Mouse (Mus musculus) lung, postnatal 0 days (tissue): ENCODE measurements around the gene Bbx. TPM values are rescaled to one million over a fixed set of nuclear protein-coding genes. Genes with fewer than 3 reads are reported as not detected.
A peak's percentile ranks its signal among the peaks of the same experiment; 100 is the strongest.

Experiments
- ATAC-seq: fragments of 200-750 bp; cut with Nextera tagmentation; 2 replicates; pipeline ENCODE4 v1.8.0; 2017; ENCODE audit warnings: moderate library complexity
- DNase-seq: peaks from one replicate; pipeline ENCODE4 v3.0.0-alpha.2; 2016; ENCODE audit warnings: low spot score
- H3K27ac ChIP-seq: fragments of 300-500 bp; sonication (generic); 2 replicates; pipeline ENCODE4 v1.5.1; 2014; ENCODE audit warnings: antibody characterized with exemption, mild to moderate bottlenecking, low read length, mixed read lengths
- H3K27me3 ChIP-seq: fragments of 300-500 bp; sonication (generic); replicated peaks from 2 replicates; pipeline ENCODE4 v1.6.1; 2014; ENCODE audit warnings: low read length, mixed read lengths; ENCODE audit not compliant: insufficient read depth
- H3K36me3 ChIP-seq: fragments of 300-500 bp; sonication (generic); 2 replicates; pipeline ENCODE4 v1.6.1; 2014; ENCODE audit warnings: low read length, mixed read lengths; ENCODE audit not compliant: insufficient read depth
- H3K4me1 ChIP-seq: fragments of 300-500 bp; sonication (generic); 2 replicates; pipeline ENCODE4 v1.6.1; 2014; ENCODE audit warnings: antibody characterized with exemption, low read depth, low read length, mixed read lengths; ENCODE audit not compliant: insufficient read depth
- H3K4me2 ChIP-seq: fragments of 300-500 bp; sonication (generic); replicated peaks from 2 replicates; pipeline ENCODE4 v1.6.1; 2014; ENCODE audit warnings: low read depth, mild to moderate bottlenecking, low read length, moderate library complexity, mixed read lengths
- H3K4me3 ChIP-seq: fragments of 300-500 bp; sonication (generic); 2 replicates; pipeline ENCODE4 v1.5.1; 2014; ENCODE audit warnings: low read depth, low read length
- H3K9ac ChIP-seq: fragments of 300-500 bp; sonication (generic); replicated peaks from 2 replicates; pipeline ENCODE4 v1.6.1; 2014; ENCODE audit warnings: low read depth, mild to moderate bottlenecking
- H3K9me3 ChIP-seq: fragments of 300-500 bp; sonication (generic); 2 replicates; pipeline ENCODE4 v1.6.1; 2016; ENCODE audit warnings: low read length, mixed read lengths
- CTCF ChIP-seq: IDR thresholded peaks from 2 replicates; pipeline ENCODE4 v1.5.1; 2016; ENCODE audit warnings: antibody characterized with exemption, mild to moderate bottlenecking
- EP300 ChIP-seq: IDR thresholded peaks from 2 replicates; pipeline ENCODE4 v1.6.1; 2016; ENCODE audit warnings: antibody characterized with exemption, mild to moderate bottlenecking, control low read depth
- WGBS: fragments of 180-500 bp; shearing (Covaris S2); extraction: QIAGEN DNeasy Blood & Tissue Kit; methylation state at CpG from one replicate; pipeline ENCODE4 v1.1.7; 2014; 5-methylcytosine and 5-hydroxymethylcytosine counted together
- polyA plus RNA-seq: library from polyadenylated mRNA; unstranded; fragments of >200 nt; fragmentation: Nextera tagmentation; extraction: Ambion mirVana; gene quantifications from 2 replicates; pipeline ENCODE4 v1.2.1, GENCODE M21; 2015

Bbx gene
- polyA plus RNA-seq, 1 experiment from 2014 or later = 25.2 TPM

- ATAC-seq (peak; percentile 65), DNase-seq (peak; percentile 77)
- Histone ChIP-seq H3K9me3 (no peaks in the 10 kb centered on the region), H3K4me3 (no peak overlapping the region), H3K27me3 (no peaks in the 10 kb centered on the region), H3K36me3 (no peaks in the 10 kb centered on the region), H3K9ac (no peak overlapping the region), H3K4me1 (no peaks in the 10 kb centered on the region), H3K27ac (no peak overlapping the region), H3K4me2 (no peak overlapping the region)
- 19% methylated on average over 5 of the region's 5 CpGs for WGBS
- no peak for TF ChIP-seq EP300
- TF ChIP-seq CTCF = no peak
Observed at GRCm38 (mm10) chr16:50185041-50185440, 247.1 kb downstream of the Bbx start.

- no peaks in the 10 kb centered on the region for H3K36me3 ChIP-seq
- 44% methylated on average over 8 of the region's 8 CpGs for WGBS
- DNase-seq = no peak
- no peak overlapping the region for H3K4me3 ChIP-seq
- no peaks in the 10 kb centered on the region for H3K27me3 ChIP-seq
- no peaks in the 10 kb centered on the region for H3K4me1 ChIP-seq
- ATAC-seq = no peak
- no peak overlapping the region for H3K4me2 ChIP-seq
- H3K9me3 ChIP-seq = no peaks in the 10 kb centered on the region
- no peak overlapping the region for H3K27ac ChIP-seq
- no peak overlapping the region for H3K9ac ChIP-seq
- TF ChIP-seq EP300 (no peak), CTCF (no peak)
Observed at GRCm38 (mm10) chr16:50182988-50183387, 249.2 kb downstream of the Bbx start.

DNA sequence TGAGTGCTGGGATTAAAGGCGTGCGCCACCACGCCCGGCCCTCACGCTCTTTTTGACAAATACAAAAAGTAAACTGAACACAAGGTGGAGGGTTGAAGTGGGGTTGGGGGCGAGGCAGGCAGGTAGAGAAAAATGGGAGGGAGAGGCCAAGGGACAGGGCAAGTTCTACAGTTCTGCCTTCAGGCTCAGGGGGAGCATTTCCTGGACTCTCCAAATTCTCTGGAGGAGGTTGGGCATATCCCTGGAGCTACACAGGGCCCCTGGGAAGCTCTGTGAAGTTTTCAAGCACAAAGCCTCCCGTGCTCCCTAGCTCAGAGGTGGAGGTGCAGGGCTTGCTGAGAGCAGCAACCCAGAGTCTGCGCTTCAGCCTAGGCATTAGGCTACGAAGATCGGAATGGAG, 249.6 kb downstream of the Bbx start:
- TF ChIP-seq EP300 (no peak), CTCF (no peak)
- no peak for ATAC-seq
- DNase-seq = no peak
- Histone ChIP-seq H3K9me3 (no peaks in the 10 kb centered on the region), H3K36me3 (no peaks in the 10 kb centered on the region), H3K27ac (no peak overlapping the region), H3K27me3 (no peaks in the 10 kb centered on the region), H3K9ac (no peak overlapping the region), H3K4me1 (no peaks in the 10 kb centered on the region), H3K4me3 (no peak overlapping the region), H3K4me2 (no peak overlapping the region)
- 81% methylated on average over 10 of the region's 10 CpGs for WGBS

DNA sequence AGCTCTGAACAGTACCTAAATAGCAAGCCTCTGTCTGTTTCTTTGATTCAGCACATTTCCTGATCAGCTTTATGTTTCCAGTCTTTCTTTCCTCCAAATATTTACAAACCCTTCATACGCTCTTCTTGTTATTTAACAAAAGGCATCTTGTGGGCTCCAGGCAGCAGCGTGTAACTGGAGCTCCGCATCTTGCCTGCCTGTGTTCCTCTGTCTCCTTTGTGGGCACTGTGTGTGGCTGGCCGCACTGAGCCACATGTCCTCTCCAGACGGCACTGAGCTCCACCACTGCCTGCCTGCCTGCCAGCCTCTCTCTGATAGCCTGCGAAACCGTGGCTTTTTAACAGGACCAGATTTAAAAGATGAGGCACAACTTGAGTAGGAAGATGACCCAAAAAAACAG, 259.4 kb downstream of the Bbx start:
- ATAC-seq = no peak
- TF ChIP-seq EP300 (no peak), CTCF (no peak)

DNA sequence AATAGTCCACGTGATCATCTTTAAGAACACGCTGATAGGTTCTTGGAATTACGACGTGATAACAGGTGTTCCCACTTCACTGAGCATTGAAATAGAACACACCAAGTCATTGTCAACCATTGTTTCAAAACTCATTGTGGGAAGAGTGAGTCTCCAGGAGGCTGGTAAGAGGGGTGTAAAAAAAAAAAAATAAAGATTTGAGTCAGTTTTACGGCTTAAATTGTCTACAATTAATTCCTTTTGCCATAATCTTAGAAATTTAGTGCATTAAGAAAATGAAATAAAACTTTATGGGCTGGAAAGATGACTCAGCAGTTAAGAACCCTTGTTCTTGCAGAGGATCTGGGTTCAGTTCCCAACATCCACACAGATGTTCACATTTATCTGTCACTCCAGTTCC, 261.4 kb downstream of the Bbx start:
- H3K4me2 ChIP-seq = no peak overlapping the region
- no peaks in the 10 kb centered on the region for H3K9me3 ChIP-seq
- H3K9ac ChIP-seq = no peak overlapping the region
- TF ChIP-seq CTCF (no peak), EP300 (no peak)
- H3K27me3 ChIP-seq = no peaks in the 10 kb centered on the region
- 95% methylated on average over 5 of the region's 5 CpGs for whole genome bisulfite sequencing
- H3K4me1 ChIP-seq = no peaks in the 10 kb centered on the region
- no peaks in the 10 kb centered on the region for H3K36me3 ChIP-seq
- H3K4me3 ChIP-seq = no peak overlapping the region
- H3K27ac ChIP-seq = no peak overlapping the region
- ATAC-seq (no peak), DNase-seq (no peak)

More for the DNA sequence above, 259.4 kb downstream of the Bbx start:
- 27% methylated on average over 7 of the region's 7 CpGs for WGBS
- H3K27me3 ChIP-seq = no peaks in the 10 kb centered on the region
- no peaks in the 10 kb centered on the region for H3K9me3 ChIP-seq
- no peaks in the 10 kb centered on the region for H3K4me1 ChIP-seq
- no peaks in the 10 kb centered on the region for H3K36me3 ChIP-seq
- H3K9ac ChIP-seq = no peak overlapping the region
- no peak overlapping the region for H3K27ac ChIP-seq
- H3K4me2 ChIP-seq = no peak overlapping the region
- no peak for DNase-seq
- no peak overlapping the region for H3K4me3 ChIP-seq

DNA sequence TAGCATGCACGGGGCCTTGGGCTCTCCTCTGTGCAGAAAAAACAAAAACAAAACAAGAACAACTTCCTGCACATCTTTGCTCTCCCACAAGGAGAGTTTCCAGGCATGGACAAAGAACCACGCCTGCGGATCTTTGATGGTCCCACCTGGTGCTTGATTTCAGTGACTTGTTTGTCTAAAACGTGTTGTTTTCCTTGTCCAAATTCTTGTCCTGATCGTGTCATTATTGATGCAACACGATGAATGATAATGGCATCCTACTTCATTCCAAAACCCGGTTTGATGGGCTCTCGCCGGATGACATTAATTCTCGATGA, 264.2 kb downstream of the Bbx start:
- Histone ChIP-seq H3K27me3 (no peaks in the 10 kb centered on the region), H3K4me2 (no peak overlapping the region), H3K27ac (no peak overlapping the region), H3K4me3 (no peak overlapping the region), H3K9me3 (no peaks in the 10 kb centered on the region), H3K36me3 (no peaks in the 10 kb centered on the region), H3K4me1 (no peaks in the 10 kb centered on the region), H3K9ac (no peak overlapping the region)
- ATAC-seq (no peak), DNase-seq (no peak)
- no peak for TF ChIP-seq EP300
- TF ChIP-seq CTCF = no peak
- 62% methylated on average over 10 of the region's 10 CpGs for WGBS

- WGBS = 79% methylated on average over 16 of the region's 16 CpGs
- Histone ChIP-seq H3K9me3 (no peaks in the 10 kb centered on the region), H3K4me1 (no peaks in the 10 kb centered on the region), H3K27ac (no peak overlapping the region), H3K9ac (no peak overlapping the region), H3K27me3 (no peaks in the 10 kb centered on the region), H3K4me3 (no peak overlapping the region), H3K36me3 (no peaks in the 10 kb centered on the region), H3K4me2 (no peak overlapping the region)
- ATAC-seq (no peak), DNase-seq (no peak)
- TF ChIP-seq CTCF (no peak), EP300 (no peak)
Observed at GRCm38 (mm10) chr16:50167231-50167982, 264.8 kb downstream of the Bbx start.
